Mouse (Mus musculus): ENCODE data around the gene Slirp.
A peak's percentile ranks its signal among the peaks of the same experiment; 100 is the strongest.

Gene Slirp

DNA sequence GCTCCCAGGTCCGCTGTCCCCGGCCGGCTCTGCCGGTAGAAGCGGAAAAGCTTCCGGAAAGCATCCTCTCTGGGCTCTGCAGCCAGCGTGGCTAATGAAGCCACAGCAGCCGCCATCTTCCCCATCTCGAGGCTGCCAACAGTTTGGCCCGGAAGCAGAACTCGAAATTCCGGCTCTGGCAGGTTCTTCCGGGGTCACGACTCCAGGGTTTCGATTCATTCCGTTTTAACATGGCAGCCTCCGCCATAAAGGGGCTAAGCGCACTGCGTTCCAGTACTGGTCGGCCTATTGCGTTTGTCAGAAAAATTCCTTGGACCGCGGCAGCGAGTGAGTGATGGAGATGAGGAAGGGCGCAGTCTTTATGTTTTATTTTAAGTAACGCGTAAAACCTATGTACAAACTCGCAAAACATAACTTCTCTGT is at the start of gene Slirp, which contains the start of gene Alkbh1:
Slirp (plus strand) TSS at position 197 of the 423 bp plus-strand sequence.
Alkbh1 (minus strand) TSS at position 318 of the 423 bp plus-strand sequence.
- peak; percentile 93 to 95 for DNase-seq

DNA sequence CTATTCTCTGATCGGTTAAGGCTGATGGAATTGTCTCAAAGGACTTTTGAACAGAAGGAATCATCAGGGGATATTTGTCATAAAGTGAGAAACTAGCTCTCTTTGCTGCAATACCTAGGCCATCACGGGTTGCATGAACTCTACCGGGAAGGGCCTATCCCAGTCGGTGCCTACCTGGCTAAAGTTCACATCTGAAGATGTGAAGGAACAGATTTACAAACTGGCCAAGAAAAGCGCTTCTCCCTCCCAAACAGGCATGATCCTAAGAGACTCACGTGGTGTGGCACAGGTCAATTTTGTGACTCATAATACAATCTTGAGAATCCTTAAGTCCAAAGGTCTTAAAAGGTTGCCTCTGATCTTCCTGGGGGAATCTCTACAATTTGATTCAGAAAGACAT is 49.4 kb upstream of the Slirp start:
- peak; percentile 59 to 66 for DNase-seq

DNA sequence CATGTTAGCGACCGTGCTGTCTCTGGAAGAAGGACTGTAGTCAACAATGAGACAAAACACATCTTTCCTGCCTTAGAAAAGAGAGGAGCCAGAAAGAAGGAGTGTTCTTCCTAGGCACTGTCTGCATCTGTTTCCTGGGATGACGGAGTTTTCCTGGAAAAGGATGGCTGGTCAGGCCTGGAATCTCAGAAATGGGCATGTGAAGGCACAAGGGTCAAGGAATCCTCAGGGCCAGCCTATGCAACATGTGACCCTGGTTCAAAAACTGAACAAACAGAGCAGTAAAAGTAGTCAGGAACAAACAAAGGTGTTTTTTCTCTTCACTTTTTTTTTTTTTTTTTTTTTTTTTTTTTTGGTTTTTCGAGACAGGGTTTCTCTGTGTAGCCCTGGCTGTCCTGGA is 46.6 kb upstream of the Slirp start:
- DNase-seq: peak in 1 of 2 experiments; percentile 31

DNA sequence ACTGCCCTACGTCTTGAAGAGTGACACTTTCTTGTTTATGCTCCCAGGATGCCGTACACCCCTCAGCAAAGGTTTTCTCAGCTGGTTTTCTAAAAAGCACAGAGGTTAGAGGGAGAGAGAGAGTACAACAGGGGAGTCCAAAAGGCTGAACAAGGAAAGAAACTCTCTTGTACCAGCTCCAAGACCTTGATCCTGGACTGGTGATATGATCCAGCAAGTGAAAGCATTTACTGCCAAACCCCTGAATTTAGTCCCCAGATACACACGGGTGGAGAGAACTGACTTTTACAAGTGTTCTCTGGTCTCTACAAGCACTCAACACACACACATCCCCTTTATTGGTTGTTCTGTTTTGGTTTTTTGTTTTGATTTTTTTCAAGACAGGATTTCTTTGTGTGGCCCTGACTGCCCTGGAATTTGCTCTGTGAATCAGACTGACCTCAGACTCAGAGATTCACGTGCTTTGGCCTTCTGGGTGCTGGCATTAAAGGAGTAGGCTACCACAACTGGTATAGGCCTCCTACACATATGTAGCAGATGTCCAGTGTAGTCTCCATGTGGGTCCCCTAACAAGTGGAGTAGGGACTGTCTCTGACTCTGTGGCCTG is 45.8 kb upstream of the Slirp start:
- peak; percentile 42 to 63 for DNase-seq

DNA sequence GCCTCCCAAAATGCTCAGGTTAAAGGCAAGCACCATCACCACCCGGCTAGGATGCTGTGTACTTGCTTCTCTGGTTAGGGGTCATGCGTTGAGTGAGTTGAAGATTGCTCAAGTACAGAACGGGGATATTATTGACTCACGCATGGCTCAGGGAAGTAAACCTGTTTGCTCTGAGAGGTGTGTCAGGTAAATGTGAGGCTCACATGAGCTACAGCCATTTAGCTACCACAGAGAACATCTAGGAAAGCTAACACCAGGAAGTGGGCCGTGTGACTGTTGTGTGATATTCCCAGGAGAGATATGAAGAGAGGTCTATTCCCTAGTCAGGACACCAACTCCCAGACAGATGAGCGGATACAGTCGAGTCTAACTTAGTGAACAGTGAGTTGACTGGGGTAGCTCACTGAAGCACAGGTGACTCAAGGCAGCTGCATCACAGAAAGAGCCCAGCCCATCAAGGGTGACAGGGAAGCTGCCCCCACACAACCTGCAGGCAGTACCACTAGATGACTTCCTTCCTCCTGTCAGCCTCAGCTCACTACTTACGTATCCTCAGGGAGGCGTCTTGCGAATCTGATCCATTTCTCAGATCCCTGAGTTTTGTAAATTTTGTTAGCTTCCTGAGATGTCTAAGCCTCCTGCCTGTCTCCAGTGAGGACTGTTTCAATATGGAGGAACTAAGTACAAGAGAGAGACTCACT is 44.4 kb upstream of the Slirp start:
- DNase-seq: no peak

DNA sequence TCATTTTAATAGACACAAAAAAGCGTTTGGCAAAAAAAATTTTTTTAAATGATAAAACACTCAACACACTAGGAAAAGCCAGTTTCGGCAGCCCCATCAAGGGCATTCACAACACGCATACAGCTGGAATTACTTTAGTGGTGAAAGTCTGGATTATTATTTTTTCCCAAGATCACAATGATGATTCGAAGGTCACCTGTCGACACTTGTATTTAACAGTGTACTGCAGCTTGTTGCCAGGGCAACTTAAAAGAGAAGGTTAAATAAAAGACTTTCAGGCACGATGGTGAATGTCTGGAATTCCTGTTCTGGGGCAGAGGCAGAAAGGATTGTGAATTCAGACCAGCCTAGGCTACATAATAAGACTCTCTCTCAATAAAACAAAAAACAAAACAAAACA is 41.8 kb upstream of the Slirp start:
- no peak for DNase-seq

DNA sequence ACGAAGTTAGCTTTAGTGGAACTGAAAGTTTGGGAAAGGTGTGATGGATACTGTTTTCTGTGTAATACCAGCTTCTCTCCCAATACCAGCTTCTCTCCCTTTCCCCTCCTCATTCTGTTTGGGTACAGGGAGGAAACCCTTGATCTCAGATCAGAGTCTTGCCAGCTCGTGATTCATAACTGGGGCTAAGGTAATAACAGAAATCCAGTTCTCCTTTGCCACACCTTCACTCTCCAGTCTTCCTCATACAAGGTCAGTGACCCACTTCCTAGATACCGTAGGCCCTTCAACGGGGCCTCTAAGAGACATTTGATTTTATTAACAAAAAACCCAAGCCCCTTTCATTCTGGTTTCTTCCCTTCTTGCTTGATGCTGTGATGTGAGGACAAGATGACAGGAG is 38.5 kb upstream of the Slirp start:
- no peak for DNase-seq

DNA sequence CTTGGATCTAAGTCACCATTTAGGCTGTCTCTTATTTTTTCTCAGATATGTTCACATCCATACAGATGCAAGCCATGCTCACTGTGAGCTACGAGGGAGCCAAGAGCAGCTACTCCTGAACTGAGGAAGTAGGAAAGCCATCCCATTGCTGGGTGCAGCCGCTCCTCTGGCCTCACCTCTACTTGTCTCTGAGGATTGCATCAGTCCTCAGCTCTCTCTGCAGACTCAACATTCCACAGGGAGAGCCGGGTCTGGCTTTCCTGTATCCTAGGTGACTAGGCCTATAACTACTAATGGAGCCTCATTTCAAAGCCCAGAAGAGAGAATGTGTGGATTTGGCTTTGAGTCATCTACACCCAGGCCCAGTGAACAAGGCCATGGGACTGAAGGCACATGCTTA is 38.0 kb upstream of the Slirp start:
- DNase-seq: no peak

DNA sequence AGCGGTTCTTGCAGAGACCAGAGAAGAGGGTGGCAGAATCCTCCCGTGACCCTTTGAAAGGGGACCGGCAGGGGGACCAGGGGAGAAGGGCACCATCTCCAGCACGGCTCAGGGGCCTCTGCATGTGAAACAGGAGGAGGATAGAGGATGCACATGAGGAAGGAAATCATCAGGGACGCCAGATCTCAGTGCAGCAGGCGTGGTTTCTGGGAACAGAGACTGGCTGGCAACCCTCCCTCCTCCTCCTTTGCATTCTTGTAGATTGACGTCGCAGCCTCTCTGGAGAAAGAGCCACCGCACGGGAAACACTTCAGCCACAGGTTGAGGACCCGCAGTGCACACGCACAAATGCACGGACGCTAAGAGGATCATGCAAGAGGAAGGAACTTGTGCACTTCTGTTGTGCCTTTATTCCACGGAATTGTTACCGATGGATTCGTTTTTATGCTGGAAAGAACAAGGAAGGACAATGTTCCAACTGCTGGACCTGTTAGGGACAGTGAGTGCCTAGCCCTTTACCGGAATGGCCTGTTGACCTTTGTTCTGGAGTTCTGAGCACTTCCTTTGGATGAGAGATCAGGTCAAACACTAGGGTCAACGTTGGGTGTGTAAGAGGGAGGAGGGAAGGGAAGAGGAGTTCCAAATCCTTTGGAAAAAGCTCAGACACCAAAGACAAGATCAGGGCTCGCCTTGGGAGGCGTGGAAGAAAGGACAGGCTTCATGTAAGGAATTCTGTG is 35.7 kb upstream of the Slirp start:
- DNase-seq: peak; percentile 68 to 69

DNA sequence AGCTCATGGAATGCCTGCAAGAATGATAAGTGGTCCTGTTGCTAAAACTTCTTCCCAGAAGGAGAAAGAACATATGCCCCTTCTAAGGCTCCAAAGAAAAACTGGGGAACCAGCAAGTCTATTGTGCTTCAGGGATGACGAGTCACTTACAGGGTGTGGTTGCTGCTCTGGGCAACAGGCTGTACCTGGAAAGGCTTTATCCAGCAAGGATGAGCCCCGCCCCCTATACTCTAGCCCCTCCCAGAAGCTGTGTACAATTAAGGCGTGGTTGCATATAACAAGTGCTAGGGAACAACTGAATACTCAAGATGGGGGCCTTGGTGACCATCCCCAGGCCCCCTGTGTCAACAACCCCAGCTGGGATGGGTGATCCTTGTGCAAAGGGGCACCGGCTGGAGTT is 34.6 kb upstream of the Slirp start:
- no peak for DNase-seq

DNA sequence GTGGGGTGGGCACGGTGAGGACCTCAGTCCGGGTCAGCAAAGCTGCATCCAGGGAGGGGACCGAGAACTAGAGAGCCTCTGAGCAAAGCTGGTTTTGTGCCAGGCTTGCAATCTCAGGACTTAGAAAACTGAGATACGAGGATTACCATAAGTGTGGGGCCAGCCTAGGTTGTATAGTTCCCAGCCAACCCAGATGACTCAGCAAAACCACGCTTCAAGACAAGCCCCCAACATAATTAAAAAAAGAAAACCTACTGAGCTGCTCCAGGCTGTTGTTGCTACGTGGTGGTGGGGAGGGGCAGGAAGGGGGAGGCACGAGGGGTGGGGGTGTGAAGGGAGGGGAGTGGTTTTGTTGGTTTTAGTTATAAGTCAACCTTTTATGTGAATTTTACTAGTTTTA is 32.7 kb upstream of the Slirp start:
- no peak for DNase-seq

DNA sequence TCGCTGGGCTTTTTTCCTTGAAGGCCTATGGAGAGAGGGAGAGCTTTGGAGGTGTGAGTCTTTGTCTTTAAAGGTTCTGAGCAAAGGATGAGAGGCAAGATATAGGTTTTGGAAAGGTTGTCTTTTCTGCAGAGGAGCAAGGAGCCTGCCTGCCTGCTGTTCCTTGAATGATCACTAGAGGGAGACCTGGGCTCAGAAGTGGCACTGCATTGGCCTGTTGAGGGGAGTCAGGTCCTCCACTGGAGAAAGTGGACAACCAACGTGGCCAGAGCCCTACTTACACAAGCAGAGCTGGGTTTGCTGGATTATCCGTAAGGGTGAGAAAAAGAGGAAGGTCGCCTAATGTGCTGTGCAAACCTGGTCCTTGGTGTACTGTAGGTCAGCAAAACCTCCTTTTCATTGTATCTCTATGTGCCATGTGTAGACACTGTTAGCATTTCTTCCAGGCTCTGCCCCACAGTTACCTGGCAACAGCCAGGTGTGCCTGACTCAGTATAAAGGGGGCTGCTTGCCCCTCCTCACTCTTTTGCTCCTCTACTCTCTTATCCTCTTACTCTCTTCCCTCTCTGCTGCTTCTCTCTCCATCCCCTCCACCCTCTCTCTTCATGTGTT is 30.4 kb upstream of the Slirp start:
- DNase-seq: peak; percentile 63 to 89

DNA sequence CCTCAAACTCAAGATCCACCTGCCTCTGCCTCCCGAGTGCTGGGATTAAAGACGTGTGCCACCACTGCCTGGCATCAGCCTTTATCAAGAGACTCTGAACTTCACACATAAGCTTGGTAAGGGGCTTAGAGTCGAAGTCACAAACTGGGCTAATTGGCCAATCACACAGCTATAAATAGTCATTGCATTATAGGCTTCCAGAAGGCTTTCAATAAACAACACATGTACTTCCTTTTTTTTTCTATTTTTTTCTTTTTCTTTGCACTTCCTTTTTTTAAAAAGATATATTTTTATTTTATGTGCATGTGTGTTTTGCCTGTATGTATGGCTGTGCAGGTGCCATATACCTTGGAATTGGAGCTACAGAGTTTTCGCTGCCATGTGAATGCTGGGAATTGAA is 28.3 kb upstream of the Slirp start:
- no peak for DNase-seq

DNA sequence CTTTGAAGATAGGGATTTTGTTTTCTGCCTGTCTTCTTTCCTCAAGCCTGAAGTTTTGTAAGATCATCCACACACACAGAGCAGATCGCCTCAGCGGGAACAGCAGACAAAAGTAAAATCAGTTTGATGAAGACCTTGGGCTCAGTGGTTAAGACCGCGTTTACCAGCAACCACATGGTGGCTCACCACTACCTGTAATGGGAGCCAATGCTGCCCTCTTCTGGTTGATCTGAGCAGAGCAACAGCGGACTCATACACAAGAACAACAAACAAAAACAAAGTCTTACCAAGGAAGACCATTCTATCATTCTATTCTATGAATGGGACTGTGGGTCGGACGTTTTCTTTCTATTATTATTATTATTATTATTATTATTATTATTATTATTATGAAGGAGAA is 27.0 kb upstream of the Slirp start:
- peak; percentile 66 to 82 for DNase-seq

DNA sequence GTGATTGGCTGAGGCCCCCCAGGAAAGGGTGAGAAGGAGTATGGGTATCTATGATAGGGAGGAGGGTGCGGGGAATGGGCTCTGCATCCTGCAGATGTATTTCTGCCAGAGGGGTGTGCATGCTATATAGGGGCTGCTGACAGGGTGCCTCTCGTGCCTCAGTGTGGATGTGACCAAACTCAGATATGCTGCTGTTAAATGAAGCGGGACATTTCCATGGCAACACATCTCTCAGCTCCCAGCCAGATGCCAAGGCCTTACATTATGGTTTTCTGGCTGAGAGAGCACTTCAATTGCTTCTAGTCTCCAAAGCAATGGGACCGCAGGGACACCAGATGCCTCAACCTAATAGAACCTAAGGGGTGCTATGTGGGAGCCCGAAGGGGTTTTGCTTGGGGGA is 24.8 kb upstream of the Slirp start:
- DNase-seq: no peak

DNA sequence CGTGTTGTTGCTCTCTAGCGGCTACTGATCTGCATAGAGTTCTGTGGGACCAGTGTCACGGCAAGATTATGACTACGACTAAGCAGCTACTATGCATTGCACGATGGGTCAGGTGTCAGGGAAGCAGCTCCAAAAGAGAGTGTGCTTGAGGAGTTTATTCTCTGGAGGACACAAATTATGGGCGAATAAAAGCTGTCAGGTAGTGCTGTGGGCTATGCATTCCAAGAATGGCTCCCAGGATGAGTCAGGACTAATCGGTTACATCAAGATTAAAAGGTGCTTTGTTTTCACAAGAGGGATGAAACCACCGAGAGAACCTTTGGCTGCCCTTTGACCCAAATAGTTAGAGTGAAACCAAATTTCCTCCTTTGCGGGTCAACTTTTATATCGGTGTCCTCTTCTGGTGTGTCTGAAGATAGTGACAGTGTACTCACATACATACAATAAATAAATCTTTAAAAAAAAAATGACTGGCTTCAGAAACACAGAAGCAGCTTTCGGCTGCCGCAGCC is 23.7 kb upstream of the Slirp start:
- DNase-seq: no peak

DNA sequence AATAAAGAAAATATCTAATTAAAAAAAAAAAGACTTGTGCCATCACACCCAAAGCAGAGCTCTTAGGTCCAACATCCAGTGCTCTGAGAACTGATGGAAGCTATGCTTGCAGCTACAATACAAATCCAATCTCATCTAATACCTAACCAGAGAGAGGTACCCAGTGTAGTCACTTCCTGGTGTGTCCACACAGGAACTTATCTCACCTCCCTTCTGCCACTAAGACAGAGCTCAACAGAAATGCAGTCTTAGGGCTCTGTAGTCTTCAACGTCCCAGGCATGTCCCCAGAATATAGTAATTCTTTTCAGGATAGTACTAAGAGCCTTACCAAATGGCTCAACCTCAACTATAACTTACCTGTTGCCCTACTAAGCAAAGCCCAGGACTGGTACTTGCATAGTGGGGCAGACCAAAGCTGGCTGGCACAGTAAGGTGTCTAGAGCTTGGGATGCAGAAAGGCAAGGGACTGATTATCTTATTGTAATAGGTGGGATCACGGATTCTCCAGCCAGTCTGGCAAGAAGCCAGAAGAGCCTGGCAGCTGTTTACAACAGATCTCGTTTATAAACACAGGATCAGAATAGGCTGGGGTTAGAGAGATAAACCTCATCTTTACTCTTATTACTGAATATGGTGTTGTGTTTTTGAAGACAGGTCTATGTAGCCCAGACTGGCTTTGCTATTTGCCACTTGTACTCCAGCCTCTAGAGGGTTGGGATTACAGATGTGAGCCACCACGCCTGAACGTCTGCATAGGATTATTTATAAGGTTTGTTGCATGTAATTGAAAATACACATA is 21.8 kb upstream of the Slirp start:
- peak in 1 of 2 experiments; percentile 25 for DNase-seq

DNA sequence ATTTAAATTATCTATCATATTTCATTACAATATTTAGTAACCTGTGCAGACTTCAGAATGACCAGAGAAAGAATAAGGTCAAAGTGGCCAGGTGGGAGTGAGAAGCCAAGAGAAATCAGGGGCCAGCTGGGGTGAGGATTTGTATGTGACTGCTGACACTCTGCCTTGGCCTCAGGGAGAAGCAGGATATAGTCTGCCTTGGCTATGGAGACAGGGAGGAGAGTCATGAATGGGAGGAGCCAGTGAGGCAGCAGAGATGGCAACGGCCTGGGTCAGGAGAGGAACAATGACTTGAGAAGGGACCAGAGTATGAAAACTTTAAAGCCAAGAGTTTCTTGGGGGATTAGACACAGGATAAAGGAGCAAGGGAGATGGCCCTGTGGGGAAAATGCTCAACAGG is 20.0 kb upstream of the Slirp start:
- no peak for DNase-seq

DNA sequence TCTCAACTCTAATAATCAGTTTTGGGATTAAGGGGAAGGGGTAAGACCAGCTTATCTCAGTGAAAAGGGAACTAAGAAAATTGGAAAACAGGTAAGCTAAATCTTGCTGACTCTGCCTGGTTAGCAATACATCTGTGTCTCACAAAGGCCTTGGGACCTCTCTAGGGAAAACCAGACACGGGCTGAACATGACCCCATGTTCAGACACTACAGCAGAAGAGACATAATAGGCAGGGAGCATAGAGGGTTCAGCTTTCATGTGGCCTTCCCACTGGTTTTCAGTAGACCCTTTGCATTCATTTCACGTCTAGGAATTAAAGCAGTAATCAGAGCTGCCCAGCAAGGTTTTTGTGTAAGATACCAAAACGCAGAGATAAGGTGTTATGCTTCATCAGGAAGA is 19.2 kb upstream of the Slirp start:
- no peak for DNase-seq

DNA sequence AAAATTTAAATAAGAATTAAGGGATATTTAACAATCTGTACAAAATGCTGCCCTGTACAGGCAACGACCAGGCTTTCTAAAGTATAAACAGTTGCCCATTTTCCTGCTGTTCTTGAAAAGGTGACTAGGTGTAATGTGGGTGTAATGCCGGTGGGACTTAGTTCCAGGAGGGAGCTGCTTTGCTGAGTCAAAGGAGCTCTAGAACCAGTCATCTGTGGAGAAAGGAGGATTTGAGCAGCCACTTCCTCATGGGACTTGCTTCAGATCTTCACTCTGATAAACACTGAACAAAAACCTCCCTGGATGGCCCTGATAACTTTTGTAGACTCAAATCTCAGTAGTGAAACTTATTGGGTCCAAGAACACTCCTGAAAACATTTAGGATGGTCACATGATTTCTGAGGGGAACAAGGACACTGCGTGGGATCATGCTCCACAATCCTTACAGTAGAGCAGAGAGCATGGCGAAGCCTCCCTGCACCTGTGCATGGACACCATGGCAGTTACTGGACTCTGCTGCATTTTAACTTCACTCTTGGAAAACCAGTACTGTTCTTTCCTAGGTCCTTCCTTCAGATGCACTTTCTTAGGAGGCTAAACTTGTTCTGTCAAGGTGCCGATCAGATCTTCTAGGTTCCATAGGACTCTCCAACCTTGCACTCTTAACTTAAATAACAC is 17.2 kb upstream of the Slirp start:
- no peak for DNase-seq

DNA sequence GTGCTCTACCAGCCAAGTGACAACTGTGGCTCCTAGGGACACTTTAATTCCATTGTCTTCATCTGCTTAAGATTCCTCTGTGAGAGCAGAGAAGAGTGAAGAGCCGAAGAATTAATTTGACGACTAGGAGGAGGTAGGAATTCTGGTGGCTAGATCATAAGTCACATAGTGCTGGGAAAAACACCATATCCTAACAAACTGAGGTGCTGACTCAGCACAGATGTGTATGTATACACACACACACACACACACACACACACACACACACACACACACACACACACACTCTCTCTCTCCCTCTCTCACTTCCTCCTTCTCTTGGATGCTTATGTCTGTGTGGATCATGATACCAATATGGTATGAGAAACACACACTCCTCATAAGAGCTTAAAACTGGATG is 15.4 kb upstream of the Slirp start:
- DNase-seq: no peak

DNA sequence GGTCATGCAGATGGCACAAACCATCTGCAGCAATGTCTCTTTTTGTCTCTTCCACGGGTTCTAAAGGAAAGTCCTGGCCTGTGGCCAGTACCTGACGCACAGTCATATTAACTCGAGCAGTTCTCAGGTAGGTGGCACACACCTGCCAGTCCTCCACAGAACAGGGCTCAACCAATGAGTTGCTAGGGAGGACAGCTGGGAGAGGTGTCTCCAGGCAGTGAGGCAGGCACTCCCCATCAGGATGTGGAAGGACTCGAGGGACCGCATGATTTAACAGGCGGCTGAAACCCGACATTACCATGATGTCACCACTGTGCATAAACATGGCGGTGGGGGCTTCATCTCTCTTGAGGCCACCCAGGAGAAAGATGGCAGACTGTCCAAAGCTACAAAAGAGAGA is 14.8 kb upstream of the Slirp start:
- DNase-seq: no peak

Measured in kidney, postnatal 36 days (tissue).